Mouse (Mus musculus): ENCODE measurements around the gene Ttc17.

DNA sequence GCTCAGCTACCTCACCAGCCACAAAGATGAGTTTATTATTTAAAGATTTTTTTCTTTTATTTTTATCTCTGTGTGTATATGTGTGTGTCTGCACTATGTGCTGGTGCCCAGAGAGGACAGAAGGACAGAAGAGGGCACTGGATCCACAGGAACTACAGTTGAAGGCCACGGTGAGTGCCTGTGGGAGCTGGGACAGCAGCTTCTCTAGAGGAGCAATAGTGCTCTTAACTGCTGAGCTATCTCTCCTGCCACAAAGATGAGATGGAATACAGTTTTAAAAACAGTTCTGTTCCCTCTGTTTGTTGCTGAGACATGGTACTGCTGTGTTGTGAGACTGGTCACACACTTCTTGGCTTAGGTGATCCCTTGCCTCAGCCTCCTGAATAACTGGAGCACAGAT lies 22.0 kb upstream of the Ttc17 start:
- TF ChIP-seq EP300 (IDR thresholded peaks at IDR 0.05; ENCODE audit: insufficient read depth, low read depth, low read length), result no peak
- no peak for TF ChIP-seq POLR2A (IDR thresholded peaks at IDR 0.05; ENCODE audit: insufficient read depth, low read length)
- TF ChIP-seq CTCF (IDR thresholded peaks at IDR 0.05; ENCODE audit: low read depth, low read length), result no peak
